Mouse (Mus musculus) hematopoietic stem cell, adult 5-6 weeks (primary cell): ENCODE results near the gene Dicer1. TPM values are rescaled to one million over a fixed set of nuclear protein-coding genes. Genes with fewer than 3 reads are reported as not detected.

Experiments used
- ATAC-seq, 2 experiments: fragments of 125-278 bp in 1 of 2; replicated peaks in 1 of 2; 2 replicates each; pipeline ENCODE4 v1.8.0; 2016 to 2017; ENCODE audit warnings: inconsistent platforms in 2 of 2, mild to moderate bottlenecking in 2 of 2, moderate number of reproducible peaks in 2 of 2, low read depth in 1 of 2, moderate TSS enrichment in 1 of 2; ENCODE audit not compliant: low FRiP score in 2 of 2, poor library complexity in 2 of 2, severe bottlenecking in 2 of 2, insufficient read depth in 1 of 2, low TSS enrichment in 1 of 2
- total RNA-seq: library from RNA; stranded (forward); fragments of 172-1452, 232-1000 nt; gene quantifications from 2 replicates; pipeline ENCODE4 v1.2.3, GENCODE M21; 2017

Dicer1 gene
- total RNA-seq, 1 experiment from 2014 or later = 38.6 TPM

GRCm38 (mm10) chr12:104651269-104651668 is 100.5 kb downstream of the Dicer1 start:
- ATAC-seq = no peak

- ATAC-seq = no peak
These were observed 101.1 kb downstream of the Dicer1 start for GRCm38 (mm10) chr12:104650510-104651260.

GRCm38 (mm10) chr12:104648366-104648765 is 103.4 kb downstream of the Dicer1 start:
- no peak for ATAC-seq

- ATAC-seq = no peak
These were observed 109.4 kb downstream of the Dicer1 start for GRCm38 (mm10) chr12:104642337-104642736.

- ATAC-seq = no peak
These were observed 110.8 kb downstream of the Dicer1 start for GRCm38 (mm10) chr12:104640934-104641333.

- ATAC-seq = no peak
These were observed 113.6 kb downstream of the Dicer1 start for GRCm38 (mm10) chr12:104638156-104638555.

Other genes starting within 250 kb of the Dicer1 start
- 0.38 and 0.55 TPM in 2 replicates for gene Clmn, start 113.1 kb upstream of the Dicer1 start, total RNA-seq